Mouse (Mus musculus) adrenal gland, postnatal 10 days (tissue): ENCODE data around the gene Camta1. TPM values are rescaled to one million over a fixed set of nuclear protein-coding genes. Genes with fewer than 3 reads are reported as not detected.

Experiments used
- DNase-seq: peaks from one replicate; pipeline ENCODE4 v3.0.0; 2021; ENCODE audit warnings: mixed read lengths
- total RNA-seq, 2 experiments: library from RNA; stranded (reverse); gene quantifications; 2 replicates each; pipeline ENCODE4 v1.2.3; 2021

Camta1 gene
- total RNA-seq, 2 experiments from 2014 or later: 46.3 to 50.3 TPM

- DNase-seq: no peak
Observed at GRCm38 (mm10) chr4:151682831-151683488, 178.7 kb downstream of the Camta1 start.

- no peak for DNase-seq
Observed at GRCm38 (mm10) chr4:151672452-151672851, 189.2 kb downstream of the Camta1 start.

- DNase-seq: peak; percentile 16
Observed at GRCm38 (mm10) chr4:151666411-151666901, 195.2 kb downstream of the Camta1 start.

- no peak for DNase-seq
Observed at GRCm38 (mm10) chr4:151661486-151661885, 200.2 kb downstream of the Camta1 start.

- no peak for DNase-seq
Observed at GRCm38 (mm10) chr4:151656427-151656826, 205.2 kb downstream of the Camta1 start.

- DNase-seq: no peak
Observed at GRCm38 (mm10) chr4:151655637-151656385, 205.9 kb downstream of the Camta1 start.

GRCm38 (mm10) chr4:151655227-151655626 is 206.4 kb downstream of the Camta1 start:
- no peak for DNase-seq

GRCm38 (mm10) chr4:151642418-151642817 is 219.3 kb downstream of the Camta1 start:
- no peak for DNase-seq

GRCm38 (mm10) chr4:151640971-151641370 is 220.7 kb downstream of the Camta1 start:
- no peak for DNase-seq

GRCm38 (mm10) chr4:151638941-151639340 is 222.7 kb downstream of the Camta1 start:
- no peak for DNase-seq

- peak; percentile 27 for DNase-seq
Observed at GRCm38 (mm10) chr4:151637348-151637747, 224.3 kb downstream of the Camta1 start.

- DNase-seq: peak; percentile 39
Observed at GRCm38 (mm10) chr4:151634771-151635170, 226.9 kb downstream of the Camta1 start.

GRCm38 (mm10) chr4:151633795-151634194 is 227.9 kb downstream of the Camta1 start:
- no peak for DNase-seq

GRCm38 (mm10) chr4:151632321-151632720 is 229.4 kb downstream of the Camta1 start:
- DNase-seq: no peak

GRCm38 (mm10) chr4:151630664-151631063 is 231.0 kb downstream of the Camta1 start:
- DNase-seq: no peak

- no peak for DNase-seq
Observed at GRCm38 (mm10) chr4:151630231-151630630, 231.4 kb downstream of the Camta1 start.

- peak; percentile 10 for DNase-seq
Observed at GRCm38 (mm10) chr4:151619541-151620016, 242.1 kb downstream of the Camta1 start.

GRCm38 (mm10) chr4:151618420-151619310 is 243.0 kb downstream of the Camta1 start:
- peak; percentile 28 for DNase-seq

- DNase-seq: no peak
Observed at GRCm38 (mm10) chr4:151611621-151612020, 250.1 kb downstream of the Camta1 start.

GRCm38 (mm10) chr4:151610266-151610665 is 251.4 kb downstream of the Camta1 start:
- DNase-seq: peak; percentile 83

GRCm38 (mm10) chr4:151604907-151605306 is 256.8 kb downstream of the Camta1 start:
- DNase-seq: peak; percentile 76

- DNase-seq: peak; percentile 93
Observed at GRCm38 (mm10) chr4:151604481-151604880, 257.2 kb downstream of the Camta1 start.
